8 mouse cellular contexts compared by ENCODE assay signal in the genomic region with DNA sequence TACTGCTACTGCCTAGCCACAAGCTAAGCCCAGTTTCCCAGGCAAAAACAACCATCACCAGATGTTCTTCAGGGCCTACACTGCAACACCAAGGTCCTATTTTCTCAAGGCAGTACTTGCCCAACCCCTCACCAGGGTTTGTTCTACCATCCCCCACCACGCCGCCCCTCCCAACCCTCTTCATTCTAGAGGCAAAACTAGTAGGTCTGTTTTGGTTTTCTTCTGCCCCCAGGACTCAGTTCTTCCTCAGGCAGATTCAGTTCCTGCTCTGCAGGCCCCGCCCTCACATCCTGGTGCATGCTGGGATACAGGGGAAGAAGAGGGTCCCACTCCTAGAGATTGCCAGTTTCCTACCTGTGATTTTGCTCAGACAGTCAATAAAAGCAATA. TPM values are rescaled to one million over a fixed set of nuclear protein-coding genes. Genes with fewer than 3 reads are reported as not detected.
DNase-seq lines count a peak whose midpoint lies in the region; ATAC-seq and TF ChIP-seq lines count a peak whose summit lies in the region.
"Had no signal": no experiment of that assay in that cellular context is flagged by ENCODE, and none has a peak within 500 bp of the region (broad histone marks: within the 10 kb centered on the region; RNA-seq: fewer than 3 reads in every experiment).

No protein-coding gene starts in this region.

- H3K27me3 ChIP-seq in lung, embryonic 14.5 days (ENCODE audit: insufficient read depth, low read length) = no peaks in the 10 kb centered on the region
- H3K27me3 ChIP-seq in embryonic facial prominence, embryonic 10.5 days (replicated peaks; ENCODE audit: low read depth, poor library complexity, severe bottlenecking) = no peaks in the 10 kb centered on the region
- H3K27me3 ChIP-seq: liver, embryonic 13.5 days had no signal

- TF ChIP-seq POLR2A in lung, adult 2 months (IDR thresholded peaks at IDR 0.05; ENCODE audit: borderline replicate concordance, extremely low read depth, low read depth, low read length) = no peak

- no peak for DNase-seq in lung, embryonic 14.5 days
- DNase-seq in lung, adult 2 months = no peak
- DNase-seq in embryonic facial prominence, embryonic 10.5 days (ENCODE audit: low spot score) = no peak
- DNase-seq in thymus, postnatal 36 days = peak; percentile 57 to 74
- no peak for DNase-seq in right cerebral cortex, postnatal 4 days
- no peak for DNase-seq in kidney, postnatal 10 days
- DNase-seq: liver, embryonic 13.5 days had no signal

- peaks cover 21% of the 10 kb centered on the region for H3K4me1 ChIP-seq in lung, embryonic 14.5 days (ENCODE audit: insufficient read depth)
- peaks cover 32% of the 10 kb centered on the region for H3K4me1 ChIP-seq in lung, adult 2 months (ENCODE audit: control insufficient read depth, insufficient read depth, low read length)
- H3K4me1 ChIP-seq in embryonic facial prominence, embryonic 10.5 days = peaks cover 26% of the 10 kb centered on the region

- no peaks in the 10 kb centered on the region for H3K9me3 ChIP-seq in lung, embryonic 14.5 days (ENCODE audit: low read depth, low read length)
- H3K9me3 ChIP-seq in embryonic facial prominence, embryonic 10.5 days = no peaks in the 10 kb centered on the region
- H3K9me3 ChIP-seq: liver, embryonic 13.5 days had no signal

- H3K9ac ChIP-seq in lung, embryonic 14.5 days = no peak overlapping the region
- H3K9ac ChIP-seq: liver, embryonic 13.5 days had no signal

- no peak for ATAC-seq in lung, embryonic 14.5 days (ENCODE audit: insufficient read depth)
- ATAC-seq in megakaryocyte progenitor cell, adult 5-6 weeks (replicated peaks; ENCODE audit: poor library complexity) = peak; percentile 47

- peaks cover 36% of the 10 kb centered on the region for H3K36me3 ChIP-seq in lung, embryonic 14.5 days (ENCODE audit: insufficient read depth)
- peaks cover 33% of the 10 kb centered on the region for H3K36me3 ChIP-seq in embryonic facial prominence, embryonic 10.5 days (replicated peaks)

- TF ChIP-seq CTCF in lung, embryonic 14.5 days (IDR thresholded peaks at IDR 0.05; ENCODE audit: low read depth) = no peak
- no peak for TF ChIP-seq CTCF in lung, adult 2 months (IDR thresholded peaks at IDR 0.05; ENCODE audit: insufficient read depth, low read length)

- H3K4me2 ChIP-seq in lung, embryonic 14.5 days = no peak overlapping the region
- H3K4me2 ChIP-seq: liver, embryonic 13.5 days had no signal

- no peak overlapping the region for H3K4me3 ChIP-seq in lung, embryonic 14.5 days (ENCODE audit: low read depth, low read length)
- H3K4me3 ChIP-seq in lung, adult 2 months (replicated peaks; ENCODE audit: extremely low read depth, low read depth, low read length) = no peak overlapping the region
- H3K4me3 ChIP-seq in embryonic facial prominence, embryonic 10.5 days = no peak overlapping the region
- H3K4me3 ChIP-seq: liver, embryonic 13.5 days had no signal

- peak overlapping the region; percentile 87 for H3K27ac ChIP-seq in lung, embryonic 14.5 days (ENCODE audit: low read depth)
- peak overlapping the region; percentile 35 for H3K27ac ChIP-seq in embryonic facial prominence, embryonic 10.5 days (replicated peaks)
- H3K27ac ChIP-seq: liver, embryonic 13.5 days had no signal

- WGBS in lung, embryonic 14.5 days = 65% methylated on average over 3 of the region's 3 CpGs
- 77% methylated on average over 3 of the region's 3 CpGs for WGBS in lung, adult 2 months
- WGBS in embryonic facial prominence, embryonic 10.5 days = 73% methylated on average over 3 of the region's 3 CpGs

RNA-seq across cellular contexts. Expression of a gene that starts 14.2 kb away (rescaled TPM):
- polyA plus RNA-seq in lung, embryonic 14.5 days (2014; fragmentation: Nextera tagmentation; extraction: Ambion mirVana) = 25.0 and 26.2 TPM in 2 replicates
- 60.5 and 87.9 TPM in 2 replicates for polyA plus RNA-seq in lung, adult 2 months (2012; rRNA removed)
- polyA plus RNA-seq in embryonic facial prominence, embryonic 10.5 days (2016; fragmentation: Nextera tagmentation; extraction: Ambion mirVana) = 12.7 and 15.5 TPM in 2 replicates
- 10.9 and 13.8 TPM in 2 replicates for total RNA-seq in megakaryocyte progenitor cell, adult 5-6 weeks (2015)
- 11.5 and 15.1 TPM in 2 replicates for total RNA-seq in megakaryocyte progenitor cell, adult 5-6 weeks (2017)

Comparison
In these comparisons a context has a peak if more than half of its experiments do, and no peak if none do; other contexts are left out.
1. DNase-seq: peak in thymus, postnatal 36 days (2 of 2); none in lung, embryonic 14.5 days (single experiment), lung, adult 2 months (single experiment), embryonic facial prominence, embryonic 10.5 days (single experiment), right cerebral cortex, postnatal 4 days (single experiment) and kidney, postnatal 10 days (single experiment).